Mouse (Mus musculus) right cerebral cortex, adult 2 months (tissue): Measurements from ENCODE around the gene Lmx1b.

Experiments
- DNase-seq, 2 experiments: peaks; one replicate each; pipeline ENCODE4 v3.0.0; 2021 to 2022; ENCODE audit warnings: low spot score in 2 of 2

Gene Lmx1b

DNA sequence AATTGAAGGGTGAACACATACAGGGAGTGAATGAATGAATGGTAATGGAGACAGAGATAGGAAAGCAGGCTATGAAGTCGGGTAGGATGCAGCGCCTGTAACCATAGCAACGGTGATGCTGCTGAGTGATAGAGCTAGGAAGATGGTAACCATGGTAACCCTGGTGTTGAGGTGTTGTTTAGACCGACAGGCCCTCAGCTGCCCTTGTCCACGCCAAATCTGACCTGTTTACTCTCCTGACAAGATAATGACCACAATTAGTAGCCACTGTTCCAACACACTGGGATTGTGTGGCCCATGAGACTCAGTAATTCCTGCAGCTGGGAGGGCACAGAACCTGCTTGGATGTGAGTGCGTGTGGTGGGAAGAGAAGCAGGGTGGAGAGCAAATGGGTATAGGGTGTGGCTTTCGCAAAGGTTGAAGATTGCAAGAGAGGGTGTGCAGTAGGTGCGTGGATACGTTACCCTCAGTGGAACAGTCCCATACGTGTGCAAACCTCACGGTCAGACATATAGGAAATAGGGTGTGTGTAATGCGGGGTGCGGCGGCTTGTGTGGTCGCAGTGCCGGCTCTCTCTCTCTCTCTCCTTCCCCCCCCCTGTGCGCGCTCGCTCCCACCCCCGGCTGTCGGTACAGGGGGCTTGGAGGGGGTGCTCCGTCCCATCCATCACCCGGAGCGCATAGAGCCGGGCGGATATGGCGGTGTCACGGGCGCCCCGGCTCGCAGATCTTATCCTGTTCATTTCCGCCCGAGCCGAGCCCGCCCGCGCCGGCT lies 96.7 kb downstream of the Lmx1b start:
- peak; percentile 80 to 89 for DNase-seq

DNA sequence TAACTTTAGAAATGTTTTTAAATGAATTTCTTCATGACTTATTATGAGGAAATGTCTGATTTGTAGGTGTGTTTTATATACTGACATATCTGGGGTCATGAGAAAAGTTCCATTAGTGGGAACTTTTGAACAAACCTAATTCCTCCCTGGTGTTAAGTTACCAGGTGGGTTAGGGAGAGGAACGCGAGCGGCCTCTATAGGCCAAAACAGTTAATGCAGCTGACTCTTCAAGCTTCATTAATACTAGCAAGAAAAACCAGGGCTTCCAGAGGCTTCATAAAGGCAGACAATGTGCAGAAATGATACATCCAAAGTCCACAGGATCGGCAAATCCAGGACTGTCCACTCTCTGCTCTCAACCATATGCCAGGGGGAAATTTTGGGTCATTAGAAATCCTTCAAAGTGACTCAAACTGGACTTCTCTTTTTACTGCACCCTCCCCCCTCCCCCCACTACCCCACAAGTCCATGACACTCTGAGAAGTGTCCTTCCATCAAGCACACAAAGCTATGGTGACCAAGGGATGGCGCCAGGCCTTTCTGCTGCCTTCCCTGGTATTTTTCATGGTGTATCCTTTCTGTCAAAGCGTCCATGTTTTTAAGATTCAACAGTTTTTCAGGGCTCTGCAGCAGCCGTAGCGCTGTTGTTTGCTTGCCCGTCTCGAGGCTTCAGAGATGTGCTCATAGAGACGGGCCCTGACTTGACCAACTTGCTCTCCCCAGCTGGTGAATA lies 97.4 kb downstream of the Lmx1b start:
- DNase-seq: peak; percentile 89 to 92

DNA sequence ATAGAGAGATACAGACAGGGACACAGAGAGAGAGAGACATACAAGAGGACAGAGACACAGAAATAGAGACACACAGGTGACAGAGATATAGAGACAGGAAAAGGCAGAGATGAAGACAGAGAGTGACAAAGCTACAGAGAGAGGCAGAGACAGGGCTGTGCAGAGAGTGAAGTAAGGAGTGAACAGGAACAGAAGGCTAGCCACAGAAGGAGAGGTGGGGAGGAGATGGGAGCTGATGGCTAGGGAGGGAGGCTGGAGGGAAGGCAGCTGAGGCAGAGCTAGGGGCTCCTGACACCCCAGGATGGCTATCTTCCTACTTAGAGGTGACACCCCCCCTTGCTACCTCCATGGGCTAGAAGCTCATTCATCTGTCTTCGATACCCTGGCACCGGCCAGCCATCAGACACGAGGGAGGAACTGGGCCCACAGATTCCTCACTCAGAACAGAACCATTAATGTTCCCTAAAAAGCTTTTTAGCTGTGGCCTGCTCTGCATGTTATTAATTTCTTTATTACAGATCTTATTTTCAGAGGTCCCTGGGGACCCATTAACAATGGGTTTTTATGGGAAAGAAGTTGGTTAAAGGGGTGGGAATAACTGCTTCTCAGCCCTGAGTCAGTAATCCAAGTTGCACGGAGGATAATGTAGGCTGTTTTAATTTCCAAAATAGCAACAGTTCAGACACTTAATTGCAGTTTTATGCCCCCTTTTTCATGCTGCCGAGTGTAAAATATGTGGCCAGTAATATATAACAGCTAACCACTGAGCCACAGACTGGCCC lies 114.8 kb downstream of the Lmx1b start:
- no peak for DNase-seq

DNA sequence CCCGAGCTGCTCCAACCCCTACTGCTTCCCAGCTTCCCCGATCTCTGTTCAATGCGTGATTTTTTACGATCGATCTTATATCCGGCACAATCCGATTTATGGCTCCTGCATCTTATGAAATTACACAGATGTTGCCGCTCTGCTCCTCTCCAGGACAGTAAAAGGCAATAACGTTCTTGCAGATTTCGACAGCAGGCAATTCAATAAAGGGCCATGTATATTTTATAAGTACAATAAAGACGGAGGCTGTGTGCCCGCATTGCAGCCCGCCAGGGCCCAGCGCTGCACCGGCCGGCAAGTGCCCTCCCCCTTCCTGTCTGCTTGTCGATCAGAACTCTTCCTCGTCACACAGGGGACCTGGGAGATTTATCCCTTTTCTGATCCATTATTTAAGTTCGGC lies 124.5 kb downstream of the Lmx1b start:
- DNase-seq: no peak

DNA sequence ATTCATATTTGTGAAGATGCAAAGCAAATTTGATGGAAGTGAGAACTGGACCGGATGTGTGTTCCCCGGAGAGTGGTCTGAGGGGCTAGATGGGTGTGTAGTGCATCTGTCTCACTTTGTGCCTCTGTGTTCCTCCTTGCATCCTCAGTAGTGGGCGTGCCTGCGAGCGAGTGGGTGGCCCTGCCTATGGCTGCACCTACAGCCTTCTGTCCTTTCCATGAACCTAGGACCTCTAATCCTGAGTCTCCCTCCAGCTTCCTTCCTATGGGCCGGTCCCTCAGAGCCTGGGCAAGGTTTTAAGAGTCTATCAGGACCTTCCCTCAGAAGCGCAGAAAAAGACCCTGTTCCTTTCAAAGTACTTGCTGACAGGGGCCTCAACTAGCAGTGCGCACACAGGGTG lies 124.9 kb downstream of the Lmx1b start:
- DNase-seq: no peak
